Mouse (Mus musculus): ENCODE data around the gene Exd2. TPM values are rescaled to one million over a fixed set of nuclear protein-coding genes. Genes with fewer than 3 reads are reported as not detected.

Gene Exd2
- polyA plus RNA-seq, 1 experiment from 2014 or later = 31.2 TPM

DNA sequence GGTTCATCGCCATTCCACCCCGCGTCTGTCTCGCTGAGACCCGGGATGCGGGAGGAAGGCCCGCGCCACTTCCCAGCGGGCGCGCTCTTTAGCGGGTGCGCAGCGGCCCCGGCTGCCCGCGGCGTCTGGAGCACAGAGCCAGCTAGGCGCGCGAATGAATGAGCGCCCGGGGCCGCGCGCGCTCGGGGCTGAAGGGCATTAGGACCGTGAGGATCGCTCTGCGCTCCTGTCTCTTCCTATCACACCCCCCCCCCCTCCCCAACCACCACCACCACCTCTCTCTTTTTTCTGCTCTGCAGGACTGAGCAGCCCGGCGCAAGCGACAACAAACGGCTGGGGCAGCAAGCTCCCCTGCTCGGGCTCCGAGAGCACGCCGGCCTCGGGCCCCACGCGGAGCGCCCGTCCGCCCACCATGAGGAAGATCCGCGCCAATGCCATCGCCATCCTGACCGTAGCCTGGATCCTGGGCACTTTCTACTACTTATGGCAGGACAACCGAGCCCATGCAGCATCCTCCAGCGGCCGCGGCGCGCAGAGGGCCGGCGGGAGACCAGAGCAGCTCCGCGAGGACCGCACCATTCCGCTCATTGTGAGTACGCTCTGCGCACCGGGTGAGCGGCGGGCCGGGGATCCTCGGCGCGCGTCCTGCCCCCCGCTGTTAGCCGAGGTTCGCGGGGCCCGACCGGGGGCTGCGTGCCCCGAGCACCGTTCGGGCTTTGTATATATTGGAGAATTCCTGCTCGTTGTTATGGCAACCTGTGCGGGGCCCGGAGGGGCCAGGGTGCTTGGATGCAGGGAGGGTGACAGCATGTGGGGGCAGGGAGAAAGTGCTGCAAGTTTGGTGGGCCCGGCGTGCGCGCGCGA lies 56.1 kb downstream of the Exd2 start:
- peak overlapping the region; percentile 98 for H3K4me2 ChIP-seq (replicated peaks; ENCODE audit: low read depth, low read length)
- H3K4me1 ChIP-seq (ENCODE audit: insufficient read depth, low read length) = peaks cover 19% of the 10 kb centered on the region
- H3K9me3 ChIP-seq (ENCODE audit: low read length) = no peaks in the 10 kb centered on the region
- H3K4me3 ChIP-seq (ENCODE audit: low read length) = peak overlapping the region; percentile 60
- H3K9ac ChIP-seq (replicated peaks; ENCODE audit: low read length) = peak overlapping the region; percentile 60
- H3K27me3 ChIP-seq (ENCODE audit: insufficient read depth, low read length) = peaks cover 61% of the 10 kb centered on the region
- H3K27ac ChIP-seq (ENCODE audit: low read length) = no peak overlapping the region
- WGBS = under 1% methylated on average over 88 of the region's 90 CpGs
- ATAC-seq (ENCODE audit: low FRiP score, low TSS enrichment) = peak; percentile 62
- H3K36me3 ChIP-seq (ENCODE audit: insufficient read depth, low read length) = no peaks in the 10 kb centered on the region

GRCm38 (mm10) chr12:80519621-80520332 lies 56.9 kb downstream of the Exd2 start:
- Histone ChIP-seq H3K36me3 (ENCODE audit: insufficient read depth, low read length) (no peaks in the 10 kb centered on the region), H3K9me3 (ENCODE audit: low read length) (no peaks in the 10 kb centered on the region), H3K27ac (ENCODE audit: low read length) (no peak overlapping the region), H3K27me3 (ENCODE audit: insufficient read depth, low read length) (peaks cover 61% of the 10 kb centered on the region), H3K9ac (replicated peaks; ENCODE audit: low read length) (peak overlapping the region; percentile 60), H3K4me3 (ENCODE audit: low read length) (peak overlapping the region; percentile 60), H3K4me1 (ENCODE audit: insufficient read depth, low read length) (peaks cover 19% of the 10 kb centered on the region), H3K4me2 (replicated peaks; ENCODE audit: low read depth, low read length) (peak overlapping the region; percentile 98)
- peak; percentile 14; the same call in 1 of the 2 replicates for ATAC-seq (ENCODE audit: low FRiP score, low TSS enrichment)
- 1% methylated on average over 37 of the region's 43 CpGs for WGBS

DNA sequence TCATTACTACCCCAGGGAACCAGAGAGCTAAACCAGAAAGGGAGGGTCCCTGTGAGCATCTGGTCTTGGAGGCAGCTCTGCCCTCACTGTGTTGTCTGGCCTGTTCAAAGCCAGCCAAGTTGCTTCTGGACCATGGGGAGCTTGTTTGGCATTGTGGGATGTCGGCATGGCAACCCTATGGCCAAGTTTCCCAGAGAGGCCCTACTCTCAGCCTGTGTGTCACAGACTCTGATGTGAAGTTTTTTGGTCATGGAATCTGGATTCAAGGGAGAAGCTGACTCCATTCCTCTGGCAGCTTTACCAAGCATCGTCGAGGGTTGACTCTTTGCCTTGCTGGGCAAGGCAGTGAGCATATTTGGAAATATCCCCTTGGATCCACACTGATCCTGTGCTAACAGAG lies 59.1 kb downstream of the Exd2 start:
- H3K27ac ChIP-seq (ENCODE audit: low read length) = peak overlapping the region; percentile 36; the same call in 1 of the 2 replicates
- H3K9me3 ChIP-seq (ENCODE audit: low read length) = no peaks in the 10 kb centered on the region
- ATAC-seq (ENCODE audit: low FRiP score, low TSS enrichment) = no peak
- peaks cover 46% of the 10 kb centered on the region for H3K27me3 ChIP-seq (ENCODE audit: insufficient read depth, low read length)
- peaks cover 19% of the 10 kb centered on the region for H3K4me1 ChIP-seq (ENCODE audit: insufficient read depth, low read length)
- no peak overlapping the region for H3K4me2 ChIP-seq (replicated peaks; ENCODE audit: low read depth, low read length)
- H3K9ac ChIP-seq (replicated peaks; ENCODE audit: low read length) = no peak overlapping the region
- 67% methylated on average over 3 of the region's 3 CpGs for WGBS
- H3K36me3 ChIP-seq (ENCODE audit: insufficient read depth, low read length) = no peaks in the 10 kb centered on the region
- no peak overlapping the region for H3K4me3 ChIP-seq (ENCODE audit: low read length)

DNA sequence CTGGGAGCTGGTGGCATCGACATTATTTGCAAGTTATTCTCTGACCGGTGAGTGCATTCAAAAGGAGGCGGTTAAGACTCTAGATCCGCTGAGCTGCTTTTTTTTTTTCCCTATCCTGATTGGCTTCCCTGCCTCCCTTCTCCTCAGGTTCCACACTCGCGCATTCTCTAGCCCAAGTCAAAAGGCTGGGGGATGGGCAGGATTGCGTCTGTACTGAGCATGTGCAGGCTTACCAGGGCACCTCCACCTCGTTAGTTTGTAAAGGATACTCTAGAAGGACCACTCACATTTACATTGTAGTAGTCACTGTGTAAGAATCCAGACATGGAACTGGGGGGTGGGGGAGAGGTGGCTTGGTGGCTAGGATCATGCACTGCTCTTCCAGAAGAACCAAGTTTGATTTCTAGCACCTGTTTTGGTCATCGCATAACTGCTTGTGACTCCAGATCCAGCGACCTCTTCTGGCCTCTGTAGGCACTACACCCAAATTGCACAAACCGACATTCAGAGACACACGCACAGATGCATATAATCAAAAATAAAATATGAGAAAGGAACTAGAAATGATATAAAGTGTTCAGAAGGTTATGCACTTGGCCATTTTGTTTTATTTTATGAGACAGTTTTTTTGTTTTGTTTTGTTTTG lies 61.5 kb downstream of the Exd2 start:
- H3K27me3 ChIP-seq (ENCODE audit: insufficient read depth, low read length) = peaks cover 24% of the 10 kb centered on the region
- no peak overlapping the region for H3K4me2 ChIP-seq (replicated peaks; ENCODE audit: low read depth, low read length)
- H3K9ac ChIP-seq (replicated peaks; ENCODE audit: low read length) = no peak overlapping the region
- H3K36me3 ChIP-seq (ENCODE audit: insufficient read depth, low read length) = no peaks in the 10 kb centered on the region
- no peak for ATAC-seq (ENCODE audit: low FRiP score, low TSS enrichment)
- H3K4me3 ChIP-seq (ENCODE audit: low read length) = no peak overlapping the region
- WGBS = 31% methylated on average over 12 of the region's 12 CpGs
- H3K27ac ChIP-seq (ENCODE audit: low read length) = no peak overlapping the region
- no peaks in the 10 kb centered on the region for H3K9me3 ChIP-seq (ENCODE audit: low read length)
- H3K4me1 ChIP-seq (ENCODE audit: insufficient read depth, low read length) = peaks cover 8% of the 10 kb centered on the region

GRCm38 (mm10) chr12:80525513-80525912 lies 62.6 kb downstream of the Exd2 start:
- no peaks in the 10 kb centered on the region for H3K4me1 ChIP-seq (ENCODE audit: insufficient read depth, low read length)
- H3K9me3 ChIP-seq (ENCODE audit: low read length) = no peaks in the 10 kb centered on the region
- ATAC-seq (ENCODE audit: low FRiP score, low TSS enrichment) = no peak
- H3K9ac ChIP-seq (replicated peaks; ENCODE audit: low read length) = no peak overlapping the region
- no peak overlapping the region for H3K4me3 ChIP-seq (ENCODE audit: low read length)
- H3K27me3 ChIP-seq (ENCODE audit: insufficient read depth, low read length) = peaks cover 13% of the 10 kb centered on the region
- H3K27ac ChIP-seq (ENCODE audit: low read length) = no peak overlapping the region
- WGBS = 27% methylated on average over 7 of the region's 7 CpGs
- no peak overlapping the region for H3K4me2 ChIP-seq (replicated peaks; ENCODE audit: low read depth, low read length)
- H3K36me3 ChIP-seq (ENCODE audit: insufficient read depth, low read length) = no peaks in the 10 kb centered on the region

GRCm38 (mm10) chr12:80526511-80526910 lies 63.6 kb downstream of the Exd2 start:
- WGBS = 91% methylated on average over 2 of the region's 2 CpGs
- Histone ChIP-seq H3K4me1 (ENCODE audit: insufficient read depth, low read length) (no peaks in the 10 kb centered on the region), H3K9me3 (ENCODE audit: low read length) (no peaks in the 10 kb centered on the region)

DNA sequence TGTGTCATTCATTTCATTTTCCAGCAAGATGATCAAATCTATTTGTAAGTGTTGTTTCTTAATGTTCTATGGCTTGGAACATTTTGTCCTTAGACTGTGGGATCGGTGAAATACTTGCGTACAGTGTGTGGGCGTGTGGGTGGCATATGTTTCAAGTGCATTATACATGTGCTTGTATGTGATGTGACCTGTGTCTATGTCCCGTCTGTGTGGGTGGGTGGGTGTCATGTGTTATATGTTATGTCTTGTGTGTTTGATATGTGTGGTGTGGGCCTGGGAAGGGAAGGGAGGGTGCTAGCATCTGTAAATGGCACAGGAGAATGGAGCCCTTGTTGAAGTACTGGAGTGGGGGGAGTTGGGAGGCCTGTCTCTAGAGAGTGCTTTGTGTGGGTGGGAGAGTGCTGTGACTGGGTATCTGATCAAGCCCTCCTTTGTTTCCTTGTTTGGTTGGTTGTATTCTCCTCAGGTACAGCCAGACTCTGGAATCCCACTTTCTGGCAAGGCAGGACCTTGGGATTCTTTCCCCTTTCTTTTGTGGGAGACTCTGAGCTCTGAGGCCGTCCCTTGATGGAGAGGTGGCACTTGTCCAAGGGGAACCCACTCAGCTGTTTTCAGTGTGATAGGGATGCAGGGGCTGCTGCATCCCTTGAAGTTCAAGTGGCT lies 65.0 kb downstream of the Exd2 start:
- Histone ChIP-seq H3K9ac (replicated peaks; ENCODE audit: low read length) (no peak overlapping the region), H3K4me1 (ENCODE audit: insufficient read depth, low read length) (no peaks in the 10 kb centered on the region), H3K4me3 (ENCODE audit: low read length) (no peak overlapping the region), H3K27me3 (ENCODE audit: insufficient read depth, low read length) (no peaks in the 10 kb centered on the region), H3K36me3 (ENCODE audit: insufficient read depth, low read length) (no peaks in the 10 kb centered on the region), H3K9me3 (ENCODE audit: low read length) (no peaks in the 10 kb centered on the region), H3K27ac (ENCODE audit: low read length) (no peak overlapping the region), H3K4me2 (replicated peaks; ENCODE audit: low read depth, low read length) (no peak overlapping the region)
- no peak for ATAC-seq (ENCODE audit: low FRiP score, low TSS enrichment)
- WGBS = 83% methylated on average over 5 of the region's 5 CpGs

More at GRCm38 (mm10) chr12:80526511-80526910, 63.6 kb downstream of the Exd2 start:
- Histone ChIP-seq H3K27ac (ENCODE audit: low read length) (no peak overlapping the region), H3K4me3 (ENCODE audit: low read length) (no peak overlapping the region), H3K4me2 (replicated peaks; ENCODE audit: low read depth, low read length) (no peak overlapping the region), H3K36me3 (ENCODE audit: insufficient read depth, low read length) (no peaks in the 10 kb centered on the region), H3K27me3 (ENCODE audit: insufficient read depth, low read length) (peaks cover 3% of the 10 kb centered on the region; the same call in 1 of the 2 replicates), H3K9ac (replicated peaks; ENCODE audit: low read length) (no peak overlapping the region)
- no peak for ATAC-seq (ENCODE audit: low FRiP score, low TSS enrichment)

- Histone ChIP-seq H3K9me3 (ENCODE audit: low read length) (no peaks in the 10 kb centered on the region), H3K36me3 (ENCODE audit: insufficient read depth, low read length) (no peaks in the 10 kb centered on the region), H3K4me2 (replicated peaks; ENCODE audit: low read depth, low read length) (no peak overlapping the region), H3K4me3 (ENCODE audit: low read length) (no peak overlapping the region), H3K27ac (ENCODE audit: low read length) (no peak overlapping the region), H3K4me1 (ENCODE audit: insufficient read depth, low read length) (no peaks in the 10 kb centered on the region), H3K9ac (replicated peaks; ENCODE audit: low read length) (no peak overlapping the region), H3K27me3 (ENCODE audit: insufficient read depth, low read length) (no peaks in the 10 kb centered on the region)
- 68% methylated on average over 2 of the region's 2 CpGs for WGBS
- ATAC-seq (ENCODE audit: low FRiP score, low TSS enrichment) = no peak
These were observed 67.2 kb downstream of the Exd2 start for GRCm38 (mm10) chr12:80530052-80530451.

GRCm38 (mm10) chr12:80530630-80531029 lies 67.7 kb downstream of the Exd2 start:
- 71% methylated on average over 6 of the region's 6 CpGs for WGBS
- H3K4me3 ChIP-seq (ENCODE audit: low read length) = no peak overlapping the region
- no peak overlapping the region for H3K27ac ChIP-seq (ENCODE audit: low read length)
- no peaks in the 10 kb centered on the region for H3K36me3 ChIP-seq (ENCODE audit: insufficient read depth, low read length)
- ATAC-seq (ENCODE audit: low FRiP score, low TSS enrichment) = no peak
- H3K9me3 ChIP-seq (ENCODE audit: low read length) = no peaks in the 10 kb centered on the region
- H3K27me3 ChIP-seq (ENCODE audit: insufficient read depth, low read length) = no peaks in the 10 kb centered on the region
- H3K9ac ChIP-seq (replicated peaks; ENCODE audit: low read length) = no peak overlapping the region
- no peak overlapping the region for H3K4me2 ChIP-seq (replicated peaks; ENCODE audit: low read depth, low read length)
- no peaks in the 10 kb centered on the region for H3K4me1 ChIP-seq (ENCODE audit: insufficient read depth, low read length)

All from kidney, embryonic 16.5 days (tissue).